ENCODE assay signal across 3 mouse cellular contexts in the genomic region with DNA sequence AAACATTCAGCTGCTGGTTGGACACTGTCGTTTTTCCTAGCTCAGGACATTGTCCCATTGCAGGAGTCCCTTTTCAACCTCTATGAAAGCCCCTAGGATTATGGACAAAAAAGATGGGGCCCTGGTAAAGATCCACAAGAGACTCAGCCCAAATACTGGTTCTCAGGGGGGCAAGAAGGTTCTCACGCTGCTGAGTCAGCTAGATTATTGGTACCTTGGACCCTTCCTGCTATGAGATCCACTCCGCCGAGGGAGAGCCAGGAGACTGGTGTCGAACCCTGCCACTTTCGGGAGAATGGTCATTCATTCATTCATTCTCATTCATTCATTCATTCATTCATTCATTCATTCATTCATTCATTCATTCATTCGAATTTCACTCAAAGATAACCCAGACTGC.
TF ChIP-seq lines count a peak whose summit lies in the region.

No protein-coding gene starts in this region.

TF ChIP-seq in CH12.LX, 34 proteins besides CTCF, POLR2A, EP300 and RAD21:
- peak; percentile 89 for TF ChIP-seq MAFK (IDR thresholded peaks at IDR 0.05; ENCODE audit: insufficient replicate concordance, low read length)
- TF ChIP-seq UBTF (IDR thresholded peaks at IDR 0.05; ENCODE audit: low read depth, low read length), result no peak

TF ChIP-seq in ES-E14, 5 proteins besides CTCF, POLR2A, EP300 and RAD21:
- TF ChIP-seq ZNF384 (IDR thresholded peaks at IDR 0.05; ENCODE audit: low read depth, low read length) (no peak), MAFK (IDR thresholded peaks at IDR 0.05; ENCODE audit: insufficient read depth, low read depth, low read length) (peak; percentile 51; the same call in 1 of the 2 replicates), HCFC1 (IDR thresholded peaks at IDR 0.05; ENCODE audit: borderline replicate concordance, insufficient read depth, low read length) (no peak)

TF ChIP-seq in MEL, 35 proteins besides CTCF, POLR2A, EP300 and RAD21:
- TF ChIP-seq MYB (IDR thresholded peaks at IDR 0.05; ENCODE audit: low read depth, low read length), result no peak
- TF ChIP-seq E2F4 (IDR thresholded peaks at IDR 0.05; ENCODE audit: borderline replicate concordance, low read depth, low read length), result no peak
- TF ChIP-seq SIN3A (IDR thresholded peaks at IDR 0.05; ENCODE audit: low read length), result no peak
- TF ChIP-seq MAFK (IDR thresholded peaks at IDR 0.05; ENCODE audit: borderline replicate concordance, low read depth, low read length), result 0 out of 2 replicates have a peak, but pooled peaks have one; percentile 20
